Mouse (Mus musculus): ENCODE results near the gene Nup98. TPM values are rescaled to one million over a fixed set of nuclear protein-coding genes. Genes with fewer than 3 reads are reported as not detected.

Nup98 gene
- polyA plus RNA-seq, 1 experiment from 2014 or later: 16.9 TPM

- Histone ChIP-seq H3K9me3 (replicated peaks) (no peaks in the 10 kb centered on the region), H3K36me3 (peaks cover 18% of the 10 kb centered on the region; the same call in 1 of the 2 replicates), H3K4me2 (peak overlapping the region; percentile 98), H3K4me1 (replicated peaks) (peaks cover 83% of the 10 kb centered on the region), H3K27me3 (no peaks in the 10 kb centered on the region), H3K4me3 (replicated peaks) (peak overlapping the region; percentile 90), H3K27ac (peak overlapping the region; percentile 98), H3K9ac (peak overlapping the region; percentile 93)
- ATAC-seq (ENCODE audit: low read depth): no peak
- no peak for DNase-seq
- 18% methylated on average over 12 of the region's 12 CpGs for WGBS (ENCODE audit: insufficient replicate concordance)
Measured at GRCm38 (mm10) chr7:102246956-102247797, 37.2 kb upstream of the Nup98 start.

GRCm38 (mm10) chr7:102246265-102246664 lies 36.3 kb upstream of the Nup98 start:
- H3K27me3 ChIP-seq: no peaks in the 10 kb centered on the region
- ATAC-seq (ENCODE audit: low read depth) (no peak), DNase-seq (no peak)
- peak overlapping the region; percentile 90 for H3K4me3 ChIP-seq (replicated peaks)
- no peaks in the 10 kb centered on the region for H3K9me3 ChIP-seq (replicated peaks)
- peaks cover 27% of the 10 kb centered on the region for H3K36me3 ChIP-seq
- H3K4me2 ChIP-seq: peak overlapping the region; percentile 98
- peak overlapping the region; percentile 93 for H3K9ac ChIP-seq
- H3K4me1 ChIP-seq (replicated peaks): peaks cover 80% of the 10 kb centered on the region
- H3K27ac ChIP-seq: peak overlapping the region; percentile 98
- WGBS (ENCODE audit: insufficient replicate concordance): 42% methylated on average over 6 of the region's 6 CpGs

- peak overlapping the region; percentile 93 for H3K9ac ChIP-seq
- DNase-seq: no peak
Measured at GRCm38 (mm10) chr7:102245775-102246174, 35.8 kb upstream of the Nup98 start.

GRCm38 (mm10) chr7:102244782-102245535 lies 35.0 kb upstream of the Nup98 start:
- 61% methylated on average over 3 of the region's 3 CpGs for WGBS (ENCODE audit: insufficient replicate concordance)
- no peak for DNase-seq
- Histone ChIP-seq H3K4me2 (peak overlapping the region; percentile 98), H3K9me3 (replicated peaks) (no peaks in the 10 kb centered on the region), H3K4me3 (replicated peaks) (no peak overlapping the region), H3K27ac (peak overlapping the region; percentile 98), H3K36me3 (peaks cover 40% of the 10 kb centered on the region), H3K27me3 (no peaks in the 10 kb centered on the region), H3K4me1 (replicated peaks) (peaks cover 80% of the 10 kb centered on the region), H3K9ac (peak overlapping the region; percentile 93)
- no peak for ATAC-seq (ENCODE audit: low read depth)

More at GRCm38 (mm10) chr7:102245775-102246174, 35.8 kb upstream of the Nup98 start:
- Histone ChIP-seq H3K4me3 (replicated peaks) (peak overlapping the region; percentile 90), H3K36me3 (peaks cover 32% of the 10 kb centered on the region), H3K4me1 (replicated peaks) (peaks cover 80% of the 10 kb centered on the region), H3K9me3 (replicated peaks) (no peaks in the 10 kb centered on the region), H3K4me2 (peak overlapping the region; percentile 98), H3K27ac (peak overlapping the region; percentile 98), H3K27me3 (no peaks in the 10 kb centered on the region)
- 0% methylated on average over 1 of the region's 1 CpGs for WGBS (ENCODE audit: insufficient replicate concordance)
- ATAC-seq (ENCODE audit: low read depth): no peak

- 26% methylated on average over 2 of the region's 2 CpGs for WGBS (ENCODE audit: insufficient replicate concordance)
- Histone ChIP-seq H3K27ac (peak overlapping the region; percentile 98), H3K4me2 (peak overlapping the region; percentile 98), H3K9me3 (replicated peaks) (no peaks in the 10 kb centered on the region), H3K4me3 (replicated peaks) (no peak overlapping the region), H3K36me3 (peaks cover 51% of the 10 kb centered on the region), H3K9ac (peak overlapping the region; percentile 43; the same call in 1 of the 2 replicates), H3K4me1 (replicated peaks) (peaks cover 77% of the 10 kb centered on the region), H3K27me3 (no peaks in the 10 kb centered on the region)
- no peak for DNase-seq
- no peak; the same call in 1 of the 2 replicates for ATAC-seq (ENCODE audit: low read depth)
Measured at GRCm38 (mm10) chr7:102243870-102244269, 33.9 kb upstream of the Nup98 start.

- Histone ChIP-seq H3K4me2 (no peak overlapping the region), H3K4me1 (replicated peaks) (peaks cover 67% of the 10 kb centered on the region), H3K9me3 (replicated peaks) (no peaks in the 10 kb centered on the region), H3K36me3 (peaks cover 61% of the 10 kb centered on the region), H3K27ac (peak overlapping the region; percentile 98; the same call in 1 of the 2 replicates), H3K4me3 (replicated peaks) (no peak overlapping the region), H3K9ac (no peak overlapping the region), H3K27me3 (no peaks in the 10 kb centered on the region)
- no peak for DNase-seq
- WGBS (ENCODE audit: insufficient replicate concordance): 32% methylated on average over 3 of the region's 3 CpGs
- ATAC-seq (ENCODE audit: low read depth): no peak
Measured at GRCm38 (mm10) chr7:102242917-102243316, 32.9 kb upstream of the Nup98 start.

- Histone ChIP-seq H3K27me3 (no peaks in the 10 kb centered on the region), H3K9me3 (replicated peaks) (no peaks in the 10 kb centered on the region), H3K4me2 (no peak overlapping the region), H3K9ac (no peak overlapping the region), H3K27ac (peak overlapping the region; percentile 3), H3K4me3 (replicated peaks) (no peak overlapping the region), H3K4me1 (replicated peaks) (peaks cover 62% of the 10 kb centered on the region), H3K36me3 (peaks cover 66% of the 10 kb centered on the region)
- ATAC-seq (ENCODE audit: low read depth) (no peak), DNase-seq (no peak)
- 43% methylated on average over 5 of the region's 5 CpGs for WGBS (ENCODE audit: insufficient replicate concordance)
Measured at GRCm38 (mm10) chr7:102242371-102242770, 32.4 kb upstream of the Nup98 start.

- H3K4me3 ChIP-seq (replicated peaks): no peak overlapping the region
- peaks cover 88% of the 10 kb centered on the region for H3K36me3 ChIP-seq
- no peak overlapping the region for H3K9ac ChIP-seq
- H3K9me3 ChIP-seq (replicated peaks): no peaks in the 10 kb centered on the region
- H3K27me3 ChIP-seq: no peaks in the 10 kb centered on the region
- H3K4me1 ChIP-seq (replicated peaks): peaks cover 34% of the 10 kb centered on the region
- H3K27ac ChIP-seq: no peak overlapping the region
- DNase-seq (no peak), ATAC-seq (ENCODE audit: low read depth) (no peak)
- 84% methylated on average over 16 of the region's 16 CpGs for WGBS (ENCODE audit: insufficient replicate concordance)
- no peak overlapping the region for H3K4me2 ChIP-seq
Measured at GRCm38 (mm10) chr7:102239591-102239990, 29.6 kb upstream of the Nup98 start.

GRCm38 (mm10) chr7:102238686-102239286 lies 28.8 kb upstream of the Nup98 start:
- ATAC-seq (ENCODE audit: low read depth) (no peak), DNase-seq (no peak)
- Histone ChIP-seq H3K9ac (no peak overlapping the region), H3K4me2 (no peak overlapping the region), H3K27me3 (no peaks in the 10 kb centered on the region), H3K27ac (no peak overlapping the region), H3K4me3 (replicated peaks) (no peak overlapping the region), H3K36me3 (peaks cover 83% of the 10 kb centered on the region), H3K9me3 (replicated peaks) (no peaks in the 10 kb centered on the region), H3K4me1 (replicated peaks) (peaks cover 26% of the 10 kb centered on the region)
- 83% methylated on average over 8 of the region's 8 CpGs for WGBS (ENCODE audit: insufficient replicate concordance)

GRCm38 (mm10) chr7:102233059-102233458 lies 23.1 kb upstream of the Nup98 start:
- Histone ChIP-seq H3K4me2 (no peak overlapping the region), H3K4me3 (replicated peaks) (no peak overlapping the region), H3K27me3 (no peaks in the 10 kb centered on the region), H3K9ac (no peak overlapping the region), H3K9me3 (replicated peaks) (no peaks in the 10 kb centered on the region), H3K4me1 (replicated peaks) (peaks cover 4% of the 10 kb centered on the region; the same call in 1 of the 2 replicates), H3K36me3 (peaks cover 40% of the 10 kb centered on the region), H3K27ac (no peak overlapping the region)
- no peak for ATAC-seq (ENCODE audit: low read depth)
- DNase-seq: no peak
- 42% methylated on average over 4 of the region's 4 CpGs for WGBS (ENCODE audit: insufficient replicate concordance)

GRCm38 (mm10) chr7:102229814-102230213 lies 19.8 kb upstream of the Nup98 start:
- ATAC-seq (ENCODE audit: low read depth) (no peak), DNase-seq (no peak)
- no peak overlapping the region for H3K9ac ChIP-seq
- peaks cover 14% of the 10 kb centered on the region; the same call in 1 of the 2 replicates for H3K36me3 ChIP-seq
- no peaks in the 10 kb centered on the region for H3K27me3 ChIP-seq
- H3K4me3 ChIP-seq (replicated peaks): no peak overlapping the region
- no peaks in the 10 kb centered on the region for H3K9me3 ChIP-seq (replicated peaks)
- H3K4me1 ChIP-seq (replicated peaks): peaks cover 4% of the 10 kb centered on the region; the same call in 1 of the 2 replicates
- H3K4me2 ChIP-seq: no peak overlapping the region
- WGBS (ENCODE audit: insufficient replicate concordance): 77% methylated on average over 6 of the region's 6 CpGs
- no peak overlapping the region for H3K27ac ChIP-seq

Measured in liver, embryonic 13.5 days (tissue).